Mouse (Mus musculus): ENCODE measurements around the gene Gm28048.

DNA sequence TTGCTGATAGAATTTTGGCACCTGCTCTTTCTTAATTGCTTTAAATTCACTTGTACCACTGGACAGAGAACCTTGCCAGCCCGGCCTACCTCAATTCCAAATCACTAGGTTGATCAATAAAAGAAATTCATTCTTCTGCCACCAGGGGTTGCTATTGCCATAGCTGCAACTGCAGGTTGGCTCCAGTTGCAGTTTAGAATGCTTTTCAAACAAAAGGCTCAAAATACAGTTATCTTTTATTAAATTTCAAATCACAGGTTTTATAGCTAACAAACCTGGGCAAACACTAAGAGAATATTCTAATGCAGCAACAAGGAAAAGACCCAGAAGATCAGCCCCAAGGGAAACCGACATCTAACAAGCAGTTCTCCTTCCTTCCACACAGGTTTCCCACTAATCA lies 5.5 kb upstream of the Gm28048 start:
- no peak for TF ChIP-seq POLR2A (IDR thresholded peaks at IDR 0.05; ENCODE audit: insufficient read length, low read depth)
- no peak for TF ChIP-seq CEBPB (IDR thresholded peaks at IDR 0.05; ENCODE audit: insufficient read depth, poor library complexity, severe bottlenecking)
- TF ChIP-seq TCF12 (IDR thresholded peaks at IDR 0.05; ENCODE audit: insufficient read depth, poor library complexity, severe bottlenecking): no peak
